Mouse (Mus musculus): ENCODE results near the gene Cdon.
A peak's percentile ranks its signal among the peaks of the same experiment; 100 is the strongest.

Cdon gene

GRCm38 (mm10) chr9:35493733-35494092 lies 72.8 kb downstream of the Cdon start:
- DNase-seq (ENCODE audit: low spot score): no peak

DNA sequence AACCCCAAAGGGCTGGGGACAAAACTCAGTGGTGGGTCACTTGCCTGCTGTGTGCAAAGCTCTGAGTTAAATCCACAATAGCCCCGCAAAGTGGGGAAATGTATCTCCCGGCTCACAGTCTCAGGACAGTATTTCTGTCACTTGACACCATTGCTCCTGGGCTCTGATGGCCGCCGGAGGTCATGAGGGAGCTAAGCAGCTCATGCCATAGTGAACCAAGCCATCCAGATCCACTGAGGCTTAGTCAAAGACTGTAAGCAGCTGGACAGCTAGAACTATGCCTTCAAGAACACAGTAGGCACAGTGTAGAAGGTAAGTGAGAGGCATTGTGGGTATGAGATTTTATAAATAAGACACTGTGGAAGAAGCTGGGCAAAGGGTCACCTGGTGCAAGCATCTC lies 74.0 kb downstream of the Cdon start:
- DNase-seq (ENCODE audit: low spot score): no peak

GRCm38 (mm10) chr9:35495471-35495870 lies 74.5 kb downstream of the Cdon start:
- no peak for DNase-seq (ENCODE audit: low spot score)

GRCm38 (mm10) chr9:35499946-35500345 lies 79.0 kb downstream of the Cdon start:
- no peak for DNase-seq (ENCODE audit: low spot score)

DNA sequence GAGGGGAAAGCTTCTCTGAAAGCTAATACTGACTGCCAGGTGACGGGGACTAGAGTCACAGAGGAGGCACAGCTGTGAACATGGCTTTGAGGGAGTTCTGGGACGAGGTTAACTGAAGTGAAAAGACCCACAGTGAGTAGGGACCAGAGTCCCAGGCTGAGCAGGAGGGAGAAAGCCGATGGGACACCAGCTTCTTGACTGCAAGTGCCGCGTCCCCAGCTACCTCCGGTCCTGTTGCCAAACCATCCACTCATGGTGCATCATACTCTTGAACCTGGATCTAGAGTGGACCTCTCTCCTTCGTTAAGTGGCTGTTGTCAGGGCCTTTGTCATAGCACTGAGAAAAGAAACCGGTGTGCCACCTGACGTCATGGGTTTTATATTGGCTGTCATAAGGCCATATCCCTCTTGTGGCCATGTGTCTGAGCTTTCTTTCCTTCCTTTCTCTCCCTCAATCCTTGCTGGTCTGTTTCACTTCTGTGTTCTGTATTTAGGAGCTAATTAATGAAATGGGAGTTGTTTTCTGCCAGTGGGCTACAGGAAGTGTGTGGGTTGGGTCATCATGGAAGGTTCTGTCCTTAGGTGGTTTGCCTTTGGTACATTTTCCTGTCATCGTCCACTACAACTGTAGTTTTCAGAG lies 81.6 kb downstream of the Cdon start:
- no peak for DNase-seq (ENCODE audit: low spot score)

DNA sequence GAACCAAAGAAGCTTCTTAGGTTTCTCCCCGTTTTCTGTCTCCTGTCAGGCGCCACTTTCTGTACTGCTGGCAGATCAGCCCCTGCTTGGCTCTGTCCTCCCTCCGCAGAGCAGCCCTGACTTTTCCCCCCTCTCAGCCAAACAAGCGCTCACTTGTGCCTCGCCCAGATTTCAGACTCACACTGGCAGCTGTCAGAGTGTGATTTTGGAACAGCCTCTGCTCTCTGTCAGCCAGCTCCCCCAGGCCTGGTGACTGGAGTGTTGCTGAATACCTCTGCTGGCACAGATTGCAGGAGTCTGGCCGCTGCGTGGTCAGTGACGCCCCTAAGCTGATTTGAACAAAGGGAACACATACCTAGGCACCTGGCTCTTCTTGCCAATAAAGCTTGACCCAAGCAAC lies 87.3 kb downstream of the Cdon start:
- peak; percentile 34 for DNase-seq (ENCODE audit: low spot score)

DNA sequence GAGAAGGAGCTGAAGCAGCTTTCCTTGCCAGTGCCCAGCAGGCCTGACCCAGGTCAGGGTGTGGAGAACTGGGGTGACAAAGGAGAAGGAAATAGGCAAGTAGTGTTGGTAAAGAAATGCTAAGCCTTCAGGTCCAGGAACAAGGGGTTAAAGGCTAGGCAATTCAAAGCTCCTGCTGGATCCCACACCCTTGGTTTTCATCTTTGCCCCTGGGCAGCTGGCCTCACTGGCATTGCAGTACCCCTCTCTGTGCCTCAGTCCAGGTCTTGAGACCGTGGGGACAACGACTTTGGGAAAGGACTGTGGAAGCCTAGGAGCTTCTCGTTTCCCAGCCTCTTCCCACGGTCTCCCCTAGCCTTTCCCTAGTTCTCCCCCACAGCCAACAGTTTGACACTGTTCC lies 93.0 kb downstream of the Cdon start:
- DNase-seq (ENCODE audit: low spot score): no peak

- no peak for DNase-seq (ENCODE audit: low spot score)
Measured at GRCm38 (mm10) chr9:35516182-35516581, 95.3 kb downstream of the Cdon start.

- no peak for DNase-seq (ENCODE audit: low spot score)
Measured at GRCm38 (mm10) chr9:35516711-35517110, 95.8 kb downstream of the Cdon start.

DNA sequence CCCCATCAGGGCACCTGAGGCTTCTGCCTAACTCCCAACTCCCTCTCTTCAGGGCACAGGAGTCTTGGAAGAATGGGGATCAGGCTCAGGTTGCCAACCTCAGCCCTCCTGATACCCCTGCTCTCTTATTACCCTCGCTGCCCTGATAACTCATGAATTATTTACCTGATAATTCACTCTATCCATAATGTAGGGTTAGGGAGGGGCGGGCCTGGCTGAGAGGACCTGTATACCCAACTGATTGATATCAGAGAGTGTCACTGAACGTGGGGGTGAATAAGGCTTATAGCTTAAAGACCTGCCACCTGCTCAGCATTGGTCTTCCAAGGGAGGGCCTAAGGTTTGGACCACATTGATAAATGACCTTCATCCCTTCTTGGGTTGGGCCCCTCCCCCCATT lies 97.2 kb downstream of the Cdon start, which contains the start of gene Gm1113:
Gene Gm1113 (minus strand): TSS at position 101 of the 400 bp plus-strand sequence.
- DNase-seq (ENCODE audit: low spot score): no peak

- DNase-seq (ENCODE audit: low spot score): no peak
Measured at GRCm38 (mm10) chr9:35520631-35521348, 99.9 kb downstream of the Cdon start.

DNA sequence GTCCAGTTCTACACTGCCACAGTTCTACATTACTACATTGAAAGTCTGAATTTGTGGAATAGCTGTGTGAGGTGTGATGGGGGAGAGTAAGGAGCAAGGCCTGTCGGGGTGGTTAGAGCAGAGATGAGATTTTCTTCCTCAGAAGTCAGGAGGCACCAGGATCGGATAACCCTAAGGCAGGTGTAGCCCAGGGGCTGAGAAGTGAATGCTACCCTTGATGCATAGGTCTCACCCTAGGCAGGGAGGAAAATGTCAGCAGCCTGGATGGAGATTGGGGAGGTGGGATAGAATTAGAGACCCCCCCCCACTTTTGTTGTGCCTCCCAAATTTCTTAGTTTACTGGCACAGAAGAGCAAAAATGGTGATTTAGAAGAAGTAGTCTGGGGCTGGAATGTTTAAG lies 101.3 kb downstream of the Cdon start:
- DNase-seq (ENCODE audit: low spot score): no peak

GRCm38 (mm10) chr9:35522821-35523515 lies 102.0 kb downstream of the Cdon start:
- no peak for DNase-seq (ENCODE audit: low spot score)

GRCm38 (mm10) chr9:35523541-35523940 lies 102.6 kb downstream of the Cdon start:
- DNase-seq (ENCODE audit: low spot score): peak; percentile 36

- DNase-seq (ENCODE audit: low spot score): peak; percentile 71
Measured at GRCm38 (mm10) chr9:35523941-35524411, 103.0 kb downstream of the Cdon start.

DNA sequence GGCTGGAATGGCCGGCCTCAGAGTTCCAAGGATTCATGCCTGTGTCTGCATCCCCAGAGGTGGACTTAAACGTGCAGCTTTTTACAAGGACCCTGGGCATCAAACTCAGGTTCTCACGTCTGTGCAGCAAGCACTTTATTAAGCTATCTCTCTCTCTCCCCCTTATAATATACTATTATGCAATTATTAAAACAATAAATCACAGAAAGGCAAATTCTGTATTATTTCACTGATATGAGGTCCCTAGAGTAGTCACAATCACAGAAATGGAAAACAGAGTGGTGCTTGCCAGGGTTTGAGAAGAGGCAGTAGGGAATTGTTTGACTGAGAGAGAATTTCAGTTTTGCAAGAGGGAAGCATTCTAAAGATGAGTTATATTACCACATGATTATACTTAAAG lies 108.2 kb downstream of the Cdon start:
- no peak for DNase-seq (ENCODE audit: low spot score)

- DNase-seq (ENCODE audit: low spot score): no peak
Measured at GRCm38 (mm10) chr9:35529796-35530195, 108.9 kb downstream of the Cdon start.

- peak; percentile 26 for DNase-seq (ENCODE audit: low spot score)
Measured at GRCm38 (mm10) chr9:35533266-35533665, 112.3 kb downstream of the Cdon start.

- DNase-seq (ENCODE audit: low spot score): no peak
Measured at GRCm38 (mm10) chr9:35535110-35535509, 114.2 kb downstream of the Cdon start.

GRCm38 (mm10) chr9:35535876-35536275 lies 114.9 kb downstream of the Cdon start:
- no peak for DNase-seq (ENCODE audit: low spot score)

GRCm38 (mm10) chr9:35539001-35539750 lies 118.2 kb downstream of the Cdon start:
- DNase-seq (ENCODE audit: low spot score): no peak

- DNase-seq (ENCODE audit: low spot score): no peak
Measured at GRCm38 (mm10) chr9:35541024-35541423, 120.1 kb downstream of the Cdon start.

All from testis, postnatal 14 days (tissue).